Mouse (Mus musculus) heart, embryonic 16.5 days (tissue): ENCODE measurements around the gene Stx6. TPM values are rescaled to one million over a fixed set of nuclear protein-coding genes. Genes with fewer than 3 reads are reported as not detected.

Experiments used
- ATAC-seq: fragments of 200-750 bp; cut with Nextera tagmentation; replicated peaks from 2 replicates; pipeline ENCODE4 v1.8.0; 2017; ENCODE audit warnings: moderate number of reproducible peaks; ENCODE audit not compliant: insufficient read depth, low FRiP score; ENCODE audit errors: extremely low read depth
- H3K27ac ChIP-seq: fragments of 300-500 bp; sonication (generic); 2 replicates; pipeline ENCODE4 v1.5.1; 2014; ENCODE audit warnings: mild to moderate bottlenecking, low read length, control low read depth, moderate library complexity
- H3K27me3 ChIP-seq: fragments of 300-500 bp; sonication (generic); 2 replicates; pipeline ENCODE4 v1.6.1; 2014; ENCODE audit warnings: low read length, mixed read lengths; ENCODE audit not compliant: control insufficient read depth, insufficient read depth
- H3K36me3 ChIP-seq: fragments of 300-500 bp; sonication (generic); 2 replicates; pipeline ENCODE4 v1.6.1; 2014; ENCODE audit not compliant: control insufficient read depth, insufficient read depth
- H3K4me1 ChIP-seq: fragments of 300-500 bp; sonication (generic); 2 replicates; pipeline ENCODE4 v1.6.1; 2014; ENCODE audit warnings: low read length, mixed read lengths; ENCODE audit not compliant: control insufficient read depth, insufficient read depth
- H3K4me2 ChIP-seq: fragments of 300-500 bp; sonication (generic); 2 replicates; pipeline ENCODE4 v1.6.1; 2014; ENCODE audit warnings: low read depth, mild to moderate bottlenecking, control low read depth, low read length
- H3K4me3 ChIP-seq: fragments of 300-500 bp; sonication (generic); 2 replicates; pipeline ENCODE4 v1.5.1; 2014; ENCODE audit warnings: mild to moderate bottlenecking, control low read depth, low read length
- H3K9ac ChIP-seq: fragments of 300-500 bp; sonication (generic); 2 replicates; pipeline ENCODE4 v1.6.1; 2014; ENCODE audit warnings: low read length, control low read depth
- H3K9me3 ChIP-seq: fragments of 300-500 bp; sonication (generic); replicated peaks from 2 replicates; pipeline ENCODE4 v1.6.1; 2016; ENCODE audit warnings: low read length; ENCODE audit not compliant: control insufficient read depth
- WGBS: fragments of 180-500 bp; shearing (Covaris S2); extraction: QIAGEN DNeasy Blood & Tissue Kit; methylation state at CpG from one replicate; pipeline ENCODE4 v1.1.7; 2014; 5-methylcytosine and 5-hydroxymethylcytosine counted together
- polyA plus RNA-seq: library from polyadenylated mRNA; unstranded; fragments of >200 nt; fragmentation: Nextera tagmentation; extraction: Ambion mirVana; gene quantifications from 2 replicates; pipeline ENCODE4 v1.2.1, GENCODE M21; 2015

Stx6 gene
- polyA plus RNA-seq, 1 experiment from 2014 or later: 54.0 TPM

GRCm38 (mm10) chr1:155216844-155217243 lies 58.3 kb downstream of the Stx6 start:
- WGBS: 65% methylated on average over 6 of the region's 6 CpGs
- peaks cover 29% of the 10 kb centered on the region for H3K36me3 ChIP-seq
- H3K9me3 ChIP-seq: no peaks in the 10 kb centered on the region
- no peak for ATAC-seq
- H3K4me2 ChIP-seq: no peak overlapping the region
- no peak overlapping the region for H3K4me3 ChIP-seq
- H3K27me3 ChIP-seq: no peaks in the 10 kb centered on the region
- no peak overlapping the region for H3K9ac ChIP-seq
- no peak overlapping the region for H3K27ac ChIP-seq
- H3K4me1 ChIP-seq: peaks cover 28% of the 10 kb centered on the region

GRCm38 (mm10) chr1:155217865-155218541 lies 59.5 kb downstream of the Stx6 start:
- Histone ChIP-seq H3K27me3 (no peaks in the 10 kb centered on the region), H3K36me3 (peaks cover 29% of the 10 kb centered on the region), H3K4me1 (peaks cover 26% of the 10 kb centered on the region), H3K9me3 (no peaks in the 10 kb centered on the region), H3K9ac (no peak overlapping the region), H3K4me3 (no peak overlapping the region), H3K4me2 (no peak overlapping the region), H3K27ac (no peak overlapping the region)
- 56% methylated on average over 9 of the region's 9 CpGs for WGBS
- ATAC-seq: no peak

GRCm38 (mm10) chr1:155218924-155219323 lies 60.4 kb downstream of the Stx6 start:
- H3K27ac ChIP-seq: no peak overlapping the region
- H3K4me2 ChIP-seq: no peak overlapping the region
- H3K27me3 ChIP-seq: no peaks in the 10 kb centered on the region
- peaks cover 26% of the 10 kb centered on the region for H3K4me1 ChIP-seq
- no peaks in the 10 kb centered on the region for H3K9me3 ChIP-seq
- 73% methylated on average over 5 of the region's 5 CpGs for WGBS
- H3K36me3 ChIP-seq: peaks cover 29% of the 10 kb centered on the region
- no peak overlapping the region for H3K9ac ChIP-seq
- no peak overlapping the region for H3K4me3 ChIP-seq
- ATAC-seq: no peak

- Histone ChIP-seq H3K9me3 (no peaks in the 10 kb centered on the region), H3K4me3 (no peak overlapping the region), H3K9ac (no peak overlapping the region), H3K27ac (peak overlapping the region; percentile 57), H3K36me3 (peaks cover 21% of the 10 kb centered on the region), H3K4me1 (peaks cover 23% of the 10 kb centered on the region), H3K27me3 (no peaks in the 10 kb centered on the region), H3K4me2 (no peak overlapping the region)
- no peak for ATAC-seq
- WGBS: 48% methylated on average over 11 of the region's 11 CpGs
Measured at GRCm38 (mm10) chr1:155222101-155222669, 63.7 kb downstream of the Stx6 start.

- ATAC-seq: 0 out of 2 replicates have a peak, but pooled peaks have one; percentile 10
- Histone ChIP-seq H3K9ac (peak overlapping the region; percentile 46), H3K27me3 (no peaks in the 10 kb centered on the region), H3K36me3 (peaks cover 12% of the 10 kb centered on the region), H3K4me3 (peak overlapping the region; percentile 8; the same call in 1 of the 2 replicates), H3K9me3 (no peaks in the 10 kb centered on the region), H3K4me2 (no peak overlapping the region), H3K4me1 (peaks cover 23% of the 10 kb centered on the region), H3K27ac (peak overlapping the region; percentile 49; the same call in 1 of the 2 replicates)
- WGBS: 83% methylated on average over 6 of the region's 6 CpGs
Measured at GRCm38 (mm10) chr1:155223036-155223435, 64.5 kb downstream of the Stx6 start.

GRCm38 (mm10) chr1:155223849-155224554 lies 65.5 kb downstream of the Stx6 start:
- WGBS: 19% methylated on average over 16 of the region's 16 CpGs
- Histone ChIP-seq H3K27me3 (no peaks in the 10 kb centered on the region), H3K36me3 (peaks cover 17% of the 10 kb centered on the region; the same call in 1 of the 2 replicates), H3K4me2 (peak overlapping the region; percentile 56), H3K27ac (peak overlapping the region; percentile 51; the same call in 1 of the 2 replicates), H3K4me3 (peak overlapping the region; percentile 23), H3K4me1 (peaks cover 23% of the 10 kb centered on the region), H3K9me3 (no peaks in the 10 kb centered on the region), H3K9ac (peak overlapping the region; percentile 62)
- peak; percentile 71 for ATAC-seq

- Histone ChIP-seq H3K27ac (peak overlapping the region; percentile 63), H3K4me3 (no peak overlapping the region), H3K27me3 (no peaks in the 10 kb centered on the region), H3K36me3 (peaks cover 11% of the 10 kb centered on the region; the same call in 1 of the 2 replicates), H3K9ac (peak overlapping the region; percentile 39; the same call in 1 of the 2 replicates), H3K9me3 (no peaks in the 10 kb centered on the region), H3K4me1 (peaks cover 43% of the 10 kb centered on the region), H3K4me2 (peak overlapping the region; percentile 6; the same call in 1 of the 2 replicates)
- WGBS: 32% methylated on average over 14 of the region's 14 CpGs
- ATAC-seq: no peak
Measured at GRCm38 (mm10) chr1:155229464-155230411, 71.2 kb downstream of the Stx6 start.

GRCm38 (mm10) chr1:155232385-155232784 lies 73.9 kb downstream of the Stx6 start:
- H3K27me3 ChIP-seq: no peaks in the 10 kb centered on the region
- peak overlapping the region; percentile 99 for H3K27ac ChIP-seq
- 70% methylated on average over 12 of the region's 12 CpGs for WGBS
- ATAC-seq: no peak
- peak overlapping the region; percentile 31 for H3K4me2 ChIP-seq
- H3K4me1 ChIP-seq: peaks cover 68% of the 10 kb centered on the region
- H3K36me3 ChIP-seq: 0 out of 2 replicates have a peak, but pooled peaks cover 5% of the 10 kb centered on the region
- H3K4me3 ChIP-seq: no peak overlapping the region
- no peaks in the 10 kb centered on the region for H3K9me3 ChIP-seq
- peak overlapping the region; percentile 56 for H3K9ac ChIP-seq
